Mouse (Mus musculus): ENCODE measurements around the gene Nrg3.

Nrg3 gene

DNA sequence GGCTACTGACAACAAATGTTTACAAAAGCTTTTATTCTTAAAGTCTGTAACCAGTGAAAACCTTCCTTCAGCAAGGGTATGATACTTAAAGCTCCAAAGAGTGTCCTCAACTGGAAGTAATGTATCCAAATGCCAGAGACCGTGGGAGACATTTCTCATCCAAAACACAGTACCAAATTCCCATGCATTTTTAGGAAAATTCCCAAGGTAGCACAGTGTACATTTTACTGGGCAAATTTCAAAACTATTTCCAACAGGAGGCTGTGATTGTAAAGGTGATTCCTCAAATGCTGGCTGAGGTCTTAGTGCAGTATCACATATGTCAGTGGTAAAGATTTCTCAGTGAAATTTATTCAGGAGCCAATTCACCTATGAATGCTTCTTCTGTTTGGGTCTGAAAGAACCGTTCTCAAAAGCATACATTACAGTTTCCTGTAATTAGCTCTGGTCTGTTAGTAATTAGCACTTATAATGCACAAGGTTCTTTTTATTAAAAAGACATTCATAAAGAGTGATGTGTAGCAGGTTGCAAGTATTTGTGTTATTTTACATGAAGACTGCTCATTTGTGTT, 536.3 kb downstream of the Nrg3 start:
- DNase-seq, result no peak

DNA sequence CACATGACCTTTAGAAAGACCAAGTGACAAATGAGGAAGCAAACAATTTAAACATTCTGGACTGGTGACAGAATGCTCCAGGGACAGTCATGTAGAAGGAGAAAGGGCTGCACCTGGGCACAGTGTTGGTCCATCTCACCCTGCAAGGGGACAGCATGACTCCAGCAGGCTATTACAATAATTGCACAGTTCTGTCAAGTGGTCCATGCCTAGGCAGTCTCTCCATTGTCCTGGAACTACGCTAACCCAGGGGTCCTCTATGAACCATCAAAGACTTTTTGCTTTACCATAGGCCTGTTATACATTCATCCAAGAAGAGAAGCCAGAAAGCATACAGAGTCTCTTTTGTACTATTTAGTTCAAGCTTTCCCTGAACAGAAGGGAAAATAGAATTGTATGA, 549.2 kb downstream of the Nrg3 start:
- DNase-seq, result no peak

DNA sequence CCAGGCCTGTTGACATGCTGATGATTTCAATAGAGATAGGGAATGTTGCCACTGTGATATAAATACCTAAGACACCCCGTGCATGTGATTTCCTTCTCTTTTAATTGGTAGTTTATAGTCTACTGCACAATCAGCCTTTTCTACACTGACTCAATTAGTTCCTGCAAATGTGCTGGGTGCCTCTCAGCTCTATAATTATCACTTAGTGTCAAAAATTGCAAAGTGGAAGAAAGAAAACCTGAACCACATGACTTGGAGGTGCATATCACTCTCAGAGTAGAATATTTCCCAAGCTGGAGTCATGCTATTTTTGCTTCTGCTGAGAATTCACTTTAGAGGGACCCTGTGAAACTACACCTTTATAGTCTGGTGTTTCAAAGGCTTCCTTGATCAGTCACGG, 552.1 kb downstream of the Nrg3 start:
- no peak for DNase-seq

- DNase-seq, result no peak
Observed at GRCm38 (mm10) chr14:38870591-38870990, 602.3 kb downstream of the Nrg3 start.

GRCm38 (mm10) chr14:38847566-38847965, 625.3 kb downstream of the Nrg3 start:
- no peak for DNase-seq

DNA sequence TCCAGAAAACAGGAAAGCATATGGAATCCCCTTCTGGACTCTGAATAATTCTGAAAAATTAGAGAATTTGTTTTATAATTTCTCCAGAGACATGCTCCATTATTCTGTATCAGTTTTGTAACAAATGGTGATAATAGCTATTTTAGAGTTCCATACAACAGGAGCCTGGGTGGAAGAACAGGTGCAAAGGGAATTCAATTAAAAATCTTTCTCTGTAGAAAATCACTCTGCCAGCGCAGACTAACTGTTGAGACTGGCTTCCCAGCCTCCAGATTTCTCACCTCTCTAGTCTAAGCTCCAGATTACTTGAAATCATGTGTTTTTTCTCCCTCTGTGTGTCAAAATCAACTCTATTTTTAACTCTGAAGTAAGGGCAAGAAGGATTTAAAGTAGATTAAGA, 625.8 kb downstream of the Nrg3 start:
- DNase-seq, result no peak

DNA sequence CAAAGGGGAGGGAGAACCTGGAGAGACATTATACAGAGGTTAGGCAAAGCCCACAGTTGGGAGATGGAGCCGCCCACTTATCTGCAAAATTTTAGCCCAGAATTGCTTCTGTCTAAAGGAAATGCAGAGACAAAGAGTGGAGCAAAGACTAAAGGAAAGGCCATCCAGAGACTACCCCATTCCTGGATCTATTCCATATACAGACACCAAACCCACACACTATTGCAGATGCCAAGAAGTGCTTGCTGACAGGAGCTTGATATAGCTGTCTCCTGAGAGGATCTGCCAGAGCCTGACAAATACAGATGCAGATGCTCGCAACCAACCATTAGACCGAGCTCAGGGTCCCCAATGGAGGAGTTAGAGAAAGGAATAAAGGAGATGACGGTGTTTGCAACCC, 637.9 kb downstream of the Nrg3 start:
- no peak for DNase-seq

DNA sequence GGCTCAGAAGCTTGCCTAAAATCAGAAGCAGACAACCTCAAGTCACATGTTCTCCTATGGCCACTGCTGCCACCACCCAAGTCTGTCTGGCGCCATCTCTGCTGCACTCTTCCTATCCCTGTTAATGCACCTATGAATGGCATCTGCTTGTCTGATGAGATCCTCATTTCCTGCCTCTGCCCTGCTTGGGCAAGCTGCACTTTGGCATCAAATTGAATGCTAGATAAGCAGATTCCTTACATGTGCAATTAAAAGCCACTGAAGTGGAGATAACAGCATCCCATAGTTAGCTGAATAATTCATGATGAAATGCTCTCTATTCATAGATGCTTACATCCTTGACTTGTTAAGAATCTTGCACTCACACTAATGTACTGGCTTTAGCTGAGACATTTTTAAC, 648.0 kb downstream of the Nrg3 start:
- DNase-seq, result no peak

DNA sequence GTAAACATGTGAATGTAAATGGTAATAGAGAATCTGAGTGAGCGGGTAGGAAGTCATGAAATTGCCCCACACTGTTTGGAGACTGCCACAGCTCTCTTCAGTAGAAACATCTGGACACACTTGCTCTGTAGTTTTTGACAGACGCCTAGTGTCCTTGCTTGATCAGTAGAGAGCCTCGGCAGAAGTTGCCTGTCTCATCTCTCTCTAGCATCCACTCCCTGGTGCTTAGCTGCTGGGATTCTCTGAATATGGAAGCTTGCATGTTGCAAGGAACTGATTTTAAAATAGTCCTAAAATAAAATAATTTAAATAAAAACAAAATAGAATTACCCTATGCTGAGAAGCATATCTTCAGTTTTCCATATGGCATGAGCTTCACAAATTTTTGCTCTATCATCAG, 675.9 kb downstream of the Nrg3 start:
- no peak for DNase-seq

DNA sequence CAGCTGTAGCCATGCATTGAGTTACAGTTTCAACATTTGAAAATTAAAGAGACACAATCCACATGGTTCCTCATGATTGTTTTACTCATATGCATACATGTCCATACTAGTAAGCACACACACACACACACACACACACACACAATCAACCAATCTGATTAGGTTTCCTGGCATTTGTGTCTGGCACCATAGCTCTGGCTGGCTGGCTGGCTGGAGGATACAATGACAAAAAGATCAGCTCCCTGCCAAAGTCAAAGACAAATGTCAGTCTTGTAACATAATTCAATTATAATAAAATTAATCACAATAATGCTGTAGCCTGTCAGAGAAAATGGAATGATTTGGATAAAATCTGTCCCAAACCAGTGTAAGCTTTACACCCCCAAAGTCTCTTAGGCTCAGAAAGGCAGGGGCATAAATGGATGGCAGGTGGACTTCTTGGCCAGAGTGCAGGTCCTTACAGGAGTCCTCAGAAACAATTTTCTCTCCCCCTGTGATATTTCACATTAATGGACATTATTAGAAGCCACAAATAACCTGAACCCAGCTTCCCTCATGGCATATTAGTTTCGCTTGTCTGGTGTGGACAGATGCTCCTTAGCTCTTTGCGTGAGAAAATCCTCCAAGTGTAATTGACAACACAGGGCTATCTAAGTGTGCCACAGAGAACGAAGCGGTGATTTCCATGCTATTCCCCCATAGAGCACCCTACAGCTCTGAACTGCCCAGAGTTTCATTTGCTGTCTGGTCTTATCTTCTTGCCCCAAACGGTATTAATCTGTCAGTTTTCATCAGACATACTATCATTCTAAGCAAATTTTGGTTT, 697.4 kb downstream of the Nrg3 start:
- DNase-seq, result no peak

- DNase-seq, result no peak
Observed at GRCm38 (mm10) chr14:38774811-38775210, 698.1 kb downstream of the Nrg3 start.

GRCm38 (mm10) chr14:38730465-38730864, 742.4 kb downstream of the Nrg3 start:
- DNase-seq, result no peak

DNA sequence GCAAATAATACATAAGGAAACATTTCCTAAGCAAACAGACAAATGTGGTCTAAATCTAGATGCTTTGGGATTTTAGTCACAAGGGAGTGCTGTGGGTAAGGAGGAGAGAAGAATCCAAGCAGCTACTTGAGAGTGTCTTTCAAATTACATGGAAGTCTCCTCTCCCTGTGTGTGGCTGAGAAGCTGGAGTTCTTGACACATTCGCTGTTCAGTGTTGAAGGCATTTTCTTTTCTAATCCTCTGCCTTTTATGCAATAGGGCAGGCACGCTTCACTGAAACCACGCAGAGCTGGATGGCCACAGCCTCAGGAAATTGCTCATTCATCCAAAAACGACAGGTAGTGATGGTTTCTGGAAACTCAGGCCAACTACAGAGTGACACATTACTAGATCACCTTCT, 769.0 kb downstream of the Nrg3 start:
- no peak for DNase-seq

DNA sequence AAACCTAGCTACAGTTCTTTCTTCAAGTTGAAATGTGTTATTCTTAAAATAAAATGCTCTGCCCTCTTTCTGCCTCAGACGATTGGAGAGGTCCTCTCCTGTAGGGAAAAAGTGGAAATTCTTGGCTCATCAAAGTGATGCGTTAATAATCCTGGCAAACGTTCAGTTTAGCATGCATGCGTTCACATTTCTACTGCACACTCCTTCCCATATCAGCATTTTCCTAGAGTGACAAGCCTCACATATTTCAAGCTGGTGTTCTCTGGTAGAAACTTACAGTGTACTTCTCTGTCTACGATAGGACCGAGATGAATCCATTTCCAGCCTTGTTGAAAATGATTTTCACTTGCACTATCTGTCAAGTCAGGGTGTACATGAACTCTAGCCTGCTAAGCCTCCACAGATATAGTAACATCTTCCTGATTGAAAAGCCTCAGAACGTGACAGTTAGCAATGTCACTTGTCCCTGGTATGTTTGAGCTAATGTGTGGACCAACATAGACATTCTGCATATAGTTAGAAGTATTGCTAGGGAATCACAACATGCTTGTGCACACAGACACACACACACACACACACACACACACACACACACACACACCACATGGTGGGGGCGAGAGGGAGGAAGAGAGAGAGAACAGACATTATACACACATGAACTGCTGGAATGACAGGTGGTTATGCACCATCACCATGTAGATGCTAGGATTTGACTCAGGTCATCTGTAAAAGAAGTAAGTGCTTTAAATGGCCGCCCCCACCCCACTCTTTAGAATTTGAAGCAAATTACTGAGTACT, 770.1 kb downstream of the Nrg3 start:
- DNase-seq, result no peak

DNA sequence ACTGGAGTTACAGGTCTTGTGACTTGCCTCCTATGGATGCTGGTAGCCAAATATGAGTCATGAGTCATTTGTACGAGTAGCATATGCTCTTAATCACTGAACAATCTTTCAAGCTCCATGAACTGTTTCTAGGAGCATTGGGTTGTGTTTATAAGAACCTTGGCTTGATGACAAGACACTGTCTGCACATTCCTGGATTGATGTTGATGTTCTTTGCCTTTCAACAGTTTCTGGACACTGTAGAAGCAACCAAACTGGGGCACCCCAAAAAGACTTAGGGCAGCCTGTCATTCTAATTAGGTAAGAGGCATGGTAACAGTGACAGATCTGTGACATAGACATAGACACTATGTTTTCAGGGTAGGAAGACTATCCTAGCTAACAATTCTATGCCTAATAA, 771.5 kb downstream of the Nrg3 start:
- DNase-seq, result no peak

DNA sequence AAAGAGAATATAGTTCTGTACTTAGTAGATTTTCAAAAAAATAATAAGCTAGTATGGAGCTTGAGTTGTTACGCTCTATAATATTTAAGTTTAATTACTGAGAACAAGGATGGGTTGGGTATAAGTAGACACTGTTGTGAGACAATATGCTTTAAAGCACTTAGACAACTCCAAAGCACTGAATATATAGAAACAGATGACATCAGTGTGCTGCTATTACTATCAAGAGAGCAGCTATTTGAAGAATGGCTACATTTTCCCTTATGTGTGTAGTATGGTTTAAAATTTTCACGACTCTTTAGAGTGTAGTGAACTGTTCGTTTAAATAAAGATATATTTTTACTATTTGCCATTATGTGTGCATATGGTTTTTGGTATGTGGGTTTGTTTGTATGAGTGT, 771.9 kb downstream of the Nrg3 start:
- no peak for DNase-seq

GRCm38 (mm10) chr14:38659973-38660372, 812.9 kb downstream of the Nrg3 start:
- DNase-seq, result no peak

DNA sequence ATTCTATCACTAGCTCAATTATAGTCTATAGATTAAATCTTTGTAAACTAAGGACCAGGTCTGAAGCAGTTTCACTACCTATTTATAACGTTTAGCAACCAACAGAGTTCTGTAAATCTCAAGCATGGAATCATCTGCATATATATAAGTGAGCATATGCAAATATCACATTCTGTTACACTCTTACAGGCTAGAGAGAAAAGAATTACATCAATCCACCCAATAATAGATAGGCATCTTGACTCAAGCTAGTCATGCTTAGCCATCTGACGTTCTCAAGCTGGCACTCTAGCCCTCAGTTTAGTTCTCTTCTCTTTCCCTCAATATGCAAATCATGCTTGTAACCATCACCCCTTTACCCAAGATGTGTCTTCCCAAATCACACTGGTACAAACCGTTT, 835.8 kb downstream of the Nrg3 start:
- no peak for DNase-seq

DNA sequence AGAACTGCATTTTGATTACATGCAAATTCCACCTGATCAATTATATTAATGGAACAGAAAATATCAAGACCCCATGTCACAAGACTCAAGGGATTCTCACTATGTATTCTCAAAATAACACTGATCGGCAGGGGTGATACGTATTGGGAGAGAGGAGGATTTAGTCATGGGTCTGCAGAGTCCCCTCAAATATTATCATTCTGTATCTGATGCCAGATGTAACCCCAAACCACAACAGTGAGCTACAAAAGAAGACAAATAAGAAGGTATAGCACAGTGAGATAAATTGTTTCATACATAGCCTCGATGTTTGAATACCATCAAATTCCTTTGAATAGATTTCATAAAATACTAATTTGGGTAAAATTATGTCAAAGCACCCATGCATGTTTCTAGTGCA, 842.8 kb downstream of the Nrg3 start:
- no peak for DNase-seq

- DNase-seq, result no peak
Observed at GRCm38 (mm10) chr14:38629671-38630070, 843.2 kb downstream of the Nrg3 start.

DNA sequence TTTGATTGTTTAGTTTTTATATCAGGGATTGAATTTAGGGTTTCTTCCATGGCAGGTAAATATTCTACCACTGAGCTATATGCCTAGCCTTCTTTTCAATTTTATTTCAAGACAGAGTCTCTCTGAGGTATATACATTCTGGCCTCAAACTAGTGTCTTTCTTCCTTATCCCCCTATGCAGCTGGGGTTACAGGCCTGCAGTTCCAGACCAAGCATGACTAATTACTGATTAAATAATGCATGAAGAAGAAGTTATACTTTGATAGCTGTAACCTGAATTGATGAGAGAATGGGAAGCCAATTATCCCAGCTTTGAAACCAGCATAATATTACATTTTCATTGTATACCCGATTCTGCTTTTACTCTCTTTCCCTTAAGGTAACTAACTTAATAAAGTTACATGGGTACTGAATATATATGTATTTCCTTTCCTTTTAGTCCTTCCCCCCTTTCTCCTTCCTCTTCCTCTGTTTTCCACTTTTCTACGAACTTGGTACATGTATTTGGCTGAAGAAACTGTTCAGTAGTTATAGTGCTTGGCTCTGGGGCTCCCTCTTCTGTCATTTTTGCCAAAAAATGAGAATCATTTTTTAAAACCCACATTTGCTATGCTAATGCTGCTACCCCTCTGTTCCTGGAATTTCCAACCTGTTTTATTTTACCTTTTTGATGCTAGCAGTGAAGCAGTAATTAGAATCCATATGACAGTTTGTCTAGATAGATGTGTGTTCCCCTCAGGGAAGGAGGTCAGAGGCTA, 843.8 kb downstream of the Nrg3 start:
- no peak for DNase-seq

DNA sequence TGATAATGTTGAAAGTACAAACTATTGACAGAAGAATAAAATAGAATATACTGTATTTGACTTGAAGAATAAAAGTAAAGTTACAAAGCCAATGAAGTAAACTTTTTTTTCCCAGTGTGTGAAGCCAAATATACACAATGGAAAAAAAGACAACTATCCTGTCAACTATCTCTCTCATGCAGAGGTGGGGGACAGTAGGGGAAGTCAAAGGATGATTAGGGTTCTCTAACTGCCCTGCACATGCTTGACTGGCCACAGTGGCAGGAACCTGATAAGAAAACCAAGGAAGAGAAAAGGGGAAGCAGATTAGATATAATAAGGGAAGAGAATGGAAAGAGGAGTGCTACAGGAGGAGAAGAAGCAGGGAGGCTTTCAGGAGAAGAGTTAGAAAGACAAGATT, 855.9 kb downstream of the Nrg3 start:
- DNase-seq, result no peak

GRCm38 (mm10) chr14:38597735-38598134, 875.2 kb downstream of the Nrg3 start:
- no peak for DNase-seq

Data from B cell, adult 2 months (primary cell).